9 mouse cellular contexts compared by ENCODE assay signal in the genomic region with DNA sequence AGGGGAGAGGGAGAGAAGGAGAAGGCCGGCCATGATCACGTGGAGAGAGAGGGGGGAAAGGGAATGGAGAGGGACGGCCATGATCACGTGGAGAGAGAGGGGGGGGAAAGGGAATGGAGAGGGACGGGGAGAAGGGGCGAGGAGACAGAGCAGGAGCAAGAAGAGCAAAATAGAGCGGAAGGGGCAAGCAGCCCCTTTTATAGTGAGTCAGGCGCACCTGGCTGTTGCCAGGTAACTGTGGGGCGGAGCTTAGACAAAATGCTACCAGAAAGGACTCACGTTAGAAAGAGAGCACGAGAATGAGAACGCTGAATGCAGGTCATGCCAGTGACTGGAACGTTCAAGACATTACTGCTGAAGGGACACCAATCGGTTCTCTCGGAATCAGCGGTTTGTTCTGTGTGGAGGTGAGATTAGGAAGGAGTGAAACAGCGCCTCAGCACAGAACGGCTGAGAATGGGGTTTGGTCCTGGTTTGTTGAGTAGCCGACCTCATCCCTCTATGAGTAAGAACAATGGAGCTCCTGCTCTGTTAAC. TPM values are rescaled to one million over a fixed set of nuclear protein-coding genes. Genes with fewer than 3 reads are reported as not detected.
DNase-seq lines count a peak whose midpoint lies in the region; ATAC-seq and TF ChIP-seq lines count a peak whose summit lies in the region.
"Had no signal": no experiment of that assay in that cellular context is flagged by ENCODE, and none has a peak within 500 bp of the region (broad histone marks: within the 10 kb centered on the region; RNA-seq: fewer than 3 reads in every experiment).

No protein-coding gene starts in this region.

- TF ChIP-seq POLR2A in cortical plate, adult 2 months (IDR thresholded peaks at IDR 0.05; ENCODE audit: extremely low read depth, insufficient read depth, low read length) = no peak; the same call in 1 of the 2 replicates

- H3K4me3 ChIP-seq in heart, embryonic 14.5 days (ENCODE audit: control insufficient read depth in 1 of 2, insufficient read depth in 1 of 2, low read depth in 1 of 2, low read length in 2 of 2) = peak overlapping the region; percentile 24 to 32
- H3K4me3 ChIP-seq in cortical plate, adult 2 months (ENCODE audit: insufficient read depth, low read length) = peak overlapping the region; percentile 22
- peak overlapping the region; percentile 24 for H3K4me3 ChIP-seq in hindbrain, embryonic 14.5 days (replicated peaks; ENCODE audit: low read length)
- H3K4me3 ChIP-seq in midbrain, embryonic 15.5 days = peak overlapping the region; percentile 31

- TF ChIP-seq CTCF in cortical plate, adult 2 months (IDR thresholded peaks at IDR 0.05; ENCODE audit: extremely low read depth, insufficient read depth, low read length) = no peak

- DNase-seq in heart, postnatal 4 days = no peak
- DNase-seq in hindbrain, embryonic 14.5 days (ENCODE audit: low spot score) = no peak
- DNase-seq in spleen, adult 18-20 months = no peak
- DNase-seq in urinary bladder, postnatal 25 days (ENCODE audit: low spot score) = no peak
- DNase-seq in MN1 (ENCODE audit: low spot score) = no peak

- no peak for ATAC-seq in heart, embryonic 14.5 days (ENCODE audit: insufficient number of reproducible peaks, insufficient read depth, low FRiP score, low read depth)
- 0 out of 2 replicates have a peak, but pooled peaks have one; percentile 21 for ATAC-seq in hindbrain, embryonic 14.5 days (ENCODE audit: low FRiP score)
- peak; percentile 56; the same call in 1 of the 2 replicates for ATAC-seq in midbrain, embryonic 15.5 days (replicated peaks)

- peak overlapping the region; percentile 61 for H3K4me2 ChIP-seq in heart, embryonic 14.5 days (ENCODE audit: low read length)
- peak overlapping the region; percentile 49 for H3K4me2 ChIP-seq in hindbrain, embryonic 14.5 days (replicated peaks)
- H3K4me2 ChIP-seq in midbrain, embryonic 15.5 days = peak overlapping the region; percentile 51

- H3K27me3 ChIP-seq in heart, embryonic 14.5 days (ENCODE audit: control insufficient read depth, insufficient read depth, low read length) = no peaks in the 10 kb centered on the region
- H3K27me3 ChIP-seq in hindbrain, embryonic 14.5 days (ENCODE audit: control insufficient read depth, insufficient read depth, low read length) = no peaks in the 10 kb centered on the region
- H3K27me3 ChIP-seq in midbrain, embryonic 15.5 days (replicated peaks) = no peaks in the 10 kb centered on the region

- peaks cover 4% of the 10 kb centered on the region in 2 experiments; a peak in 1 of 4 replicates for H3K4me1 ChIP-seq in heart, embryonic 14.5 days (ENCODE audit: control insufficient read depth in 2 of 2, insufficient read depth in 2 of 2, low read length in 2 of 2)
- no peaks in the 10 kb centered on the region; the same call in 1 of the 2 replicates for H3K4me1 ChIP-seq in cortical plate, adult 2 months (ENCODE audit: control insufficient read depth, insufficient read depth, low read length)
- no peaks in the 10 kb centered on the region for H3K4me1 ChIP-seq in hindbrain, embryonic 14.5 days (replicated peaks; ENCODE audit: control insufficient read depth, insufficient read depth, low read length)
- H3K4me1 ChIP-seq in midbrain, embryonic 15.5 days = no peaks in the 10 kb centered on the region

- H3K9me3 ChIP-seq in heart, embryonic 14.5 days (ENCODE audit: control insufficient read depth, low read length) = no peaks in the 10 kb centered on the region
- H3K9me3 ChIP-seq in hindbrain, embryonic 14.5 days (ENCODE audit: control insufficient read depth, low read length) = no peaks in the 10 kb centered on the region
- no peaks in the 10 kb centered on the region for H3K9me3 ChIP-seq in midbrain, embryonic 15.5 days

- H3K36me3 ChIP-seq in heart, embryonic 14.5 days (ENCODE audit: control insufficient read depth, insufficient read depth, low read length) = no peaks in the 10 kb centered on the region
- no peaks in the 10 kb centered on the region for H3K36me3 ChIP-seq in hindbrain, embryonic 14.5 days (replicated peaks; ENCODE audit: control insufficient read depth, insufficient read depth)
- no peaks in the 10 kb centered on the region for H3K36me3 ChIP-seq in midbrain, embryonic 15.5 days (replicated peaks)

- WGBS in heart, embryonic 14.5 days = 15% methylated on average over 19 of the region's 19 CpGs
- whole genome bisulfite sequencing in hindbrain, embryonic 14.5 days = 16% methylated on average over 19 of the region's 19 CpGs
- 18% methylated on average over 19 of the region's 19 CpGs for WGBS in midbrain, embryonic 15.5 days

- H3K9ac ChIP-seq in heart, embryonic 14.5 days (ENCODE audit: low read length) = no peak overlapping the region; the same call in 1 of the 2 replicates
- H3K9ac ChIP-seq in hindbrain, embryonic 14.5 days = peak overlapping the region; percentile 31; the same call in 1 of the 2 replicates
- no peak overlapping the region for H3K9ac ChIP-seq in midbrain, embryonic 15.5 days

- no peak overlapping the region for H3K27ac ChIP-seq in heart, embryonic 14.5 days (replicated peaks in 1 of 2; ENCODE audit: control insufficient read depth in 1 of 2, insufficient read depth in 1 of 2, low read depth in 2 of 2, low read length in 2 of 2)
- H3K27ac ChIP-seq in cortical plate, adult 2 months (ENCODE audit: insufficient read depth, low read length) = no peak overlapping the region
- H3K27ac ChIP-seq in hindbrain, embryonic 14.5 days = peak overlapping the region; percentile 44; the same call in 1 of the 2 replicates
- H3K27ac ChIP-seq in midbrain, embryonic 15.5 days = peak overlapping the region; percentile 48

RNA-seq across cellular contexts. Expression of a gene that starts 34.5 kb away (rescaled TPM):
- 0.32 TPM in 1 of 2 replicates, not detected in the other for polyA plus RNA-seq in heart, embryonic 14.5 days (2014; fragmentation: Nextera tagmentation; extraction: Ambion mirVana)
- not detected for total RNA-seq in heart, postnatal 4 days (2021)
- polyA plus RNA-seq in cortical plate, adult 2 months (2012; rRNA removed) = 4.9 and 5.6 TPM in 2 replicates
- 4.2 and 5.4 TPM in 2 replicates for polyA plus RNA-seq in hindbrain, embryonic 14.5 days (2014; fragmentation: Nextera tagmentation; extraction: Ambion mirVana)
- polyA plus RNA-seq in midbrain, embryonic 15.5 days (2015; fragmentation: Nextera tagmentation; extraction: Ambion mirVana) = 5.7 TPM in 2 replicates

RNA-seq across cellular contexts. Expression of a gene that starts 45.3 kb away (rescaled TPM):
- polyA plus RNA-seq in heart, embryonic 14.5 days (2014; fragmentation: Nextera tagmentation; extraction: Ambion mirVana) = not detected in 2 replicates
- total RNA-seq in heart, postnatal 4 days (2021) = not detected
- polyA plus RNA-seq in cortical plate, adult 2 months (2012; rRNA removed) = 1.1 and 1.5 TPM in 2 replicates
- 0.43 and 0.51 TPM in 2 replicates for polyA plus RNA-seq in hindbrain, embryonic 14.5 days (2014; fragmentation: Nextera tagmentation; extraction: Ambion mirVana)
- 0.06 TPM in 2 replicates for polyA plus RNA-seq in midbrain, embryonic 15.5 days (2015; fragmentation: Nextera tagmentation; extraction: Ambion mirVana)
- total RNA-seq: MEL had no signal

RNA-seq across cellular contexts. Expression of a gene that starts 55.9 kb away (rescaled TPM):
- polyA plus RNA-seq in heart, embryonic 14.5 days (2014; fragmentation: Nextera tagmentation; extraction: Ambion mirVana) = 139 and 146 TPM in 2 replicates
- total RNA-seq in heart, postnatal 4 days (2021) = 10 to 100 TPM; 78.1 to 82.1 TPM
- 600 and 717 TPM in 2 replicates for polyA plus RNA-seq in cortical plate, adult 2 months (2012; rRNA removed)
- 323 and 381 TPM in 2 replicates for polyA plus RNA-seq in hindbrain, embryonic 14.5 days (2014; fragmentation: Nextera tagmentation; extraction: Ambion mirVana)
- polyA plus RNA-seq in midbrain, embryonic 15.5 days (2015; fragmentation: Nextera tagmentation; extraction: Ambion mirVana) = 251 and 253 TPM in 2 replicates

Comparison
In these comparisons a context has a peak if more than half of its experiments do, and no peak if none do; other contexts are left out.
1. H3K27ac ChIP-seq: peak in hindbrain, embryonic 14.5 days (single experiment) and midbrain, embryonic 15.5 days (single experiment); none in heart, embryonic 14.5 days (0 of 2) and cortical plate, adult 2 months (single experiment).
2. Peak in every context shown above with its lines, with median percentiles within 50 percentile points of each other: H3K4me2 ChIP-seq and H3K4me3 ChIP-seq.